Mouse (Mus musculus) ES-Bruce4 (cell line): ENCODE results near the gene Slc25a29.

Source experiments
- CTCF ChIP-seq: IDR thresholded peaks from one replicate; pipeline ENCODE4 v1.8.1; 2011; ENCODE audit warnings: low read depth, low read length
- EP300 ChIP-seq: IDR thresholded peaks from 2 replicates; pipeline ENCODE4 v1.6.1; 2011; ENCODE audit warnings: low read depth, low read length; ENCODE audit not compliant: insufficient read depth

- TF ChIP-seq CTCF (no peak), EP300 (no peak)
Measured at GRCm38 (mm10) chr12:108812463-108812862, 23.2 kb downstream of the Slc25a29 start.
